Mouse (Mus musculus) ES-Bruce4 (cell line): Measurements from ENCODE around the gene Gm10100. TPM values are rescaled to one million over a fixed set of nuclear protein-coding genes. Genes with fewer than 3 reads are reported as not detected.
"Not testable (repeated sequence)": the region's sequence is repeated elsewhere in the genome, so short reads cannot be mapped to it uniquely, and the experiment has no call there.

Experiments used
- H3K27ac ChIP-seq: 2 replicates; pipeline ENCODE4 v1.5.1; 2012; ENCODE audit warnings: low read length, inconsistent platforms; ENCODE audit not compliant: insufficient read depth
- H3K27me3 ChIP-seq: 2 replicates; pipeline ENCODE4 v1.6.1; 2012; ENCODE audit warnings: mild to moderate bottlenecking, low read length, inconsistent platforms; ENCODE audit not compliant: control insufficient read depth, poor library complexity, insufficient read depth, severe bottlenecking
- H3K36me3 ChIP-seq: 2 replicates; pipeline ENCODE4 v1.6.1; 2012; ENCODE audit warnings: inconsistent platforms, mild to moderate bottlenecking, low read length, moderate library complexity; ENCODE audit not compliant: control insufficient read depth, poor library complexity, insufficient read depth, severe bottlenecking
- H3K4me1 ChIP-seq: one replicate; pipeline ENCODE4 v1.8.1; 2011; ENCODE audit warnings: low read length; ENCODE audit not compliant: control insufficient read depth, insufficient read depth
- H3K4me3 ChIP-seq: 2 replicates; pipeline ENCODE4 v1.5.1; 2011; ENCODE audit warnings: low read depth, mild to moderate bottlenecking, low read length
- H3K9ac ChIP-seq: 2 replicates; pipeline ENCODE4 v1.6.1; 2012; ENCODE audit warnings: low read depth, mild to moderate bottlenecking, inconsistent platforms; ENCODE audit not compliant: poor library complexity, severe bottlenecking
- H3K9me3 ChIP-seq: replicated peaks from 2 replicates; pipeline ENCODE4 v1.6.1; 2012; ENCODE audit warnings: mild to moderate bottlenecking, low read length, inconsistent platforms; ENCODE audit not compliant: control insufficient read depth, poor library complexity, insufficient read depth, severe bottlenecking
- CTCF ChIP-seq: IDR thresholded peaks from one replicate; pipeline ENCODE4 v1.8.1; 2011; ENCODE audit warnings: low read depth, low read length
- EP300 ChIP-seq: IDR thresholded peaks from 2 replicates; pipeline ENCODE4 v1.6.1; 2011; ENCODE audit warnings: low read depth, low read length; ENCODE audit not compliant: insufficient read depth
- POLR2A ChIP-seq: IDR thresholded peaks from one replicate; pipeline ENCODE4 v1.8.1; 2011; ENCODE audit warnings: low read length; ENCODE audit not compliant: insufficient read depth
- polyA plus RNA-seq: library from polyadenylated mRNA; stranded (reverse); fragments of >200 nt; gene quantifications from 2 replicates; pipeline ENCODE4 v1.2.4, GENCODE M21; 2011; ENCODE audit warnings: low read depth; ENCODE audit not compliant: missing spikeins, insufficient read depth, insufficient read length

The Gm10100 gene
- polyA plus RNA-seq, 1 experiment, result not detected

GRCm38 (mm10) chr10:77752312-77752711, 26.0 kb downstream of the Gm10100 start:
- peak; percentile 39 for TF ChIP-seq CTCF

DNA sequence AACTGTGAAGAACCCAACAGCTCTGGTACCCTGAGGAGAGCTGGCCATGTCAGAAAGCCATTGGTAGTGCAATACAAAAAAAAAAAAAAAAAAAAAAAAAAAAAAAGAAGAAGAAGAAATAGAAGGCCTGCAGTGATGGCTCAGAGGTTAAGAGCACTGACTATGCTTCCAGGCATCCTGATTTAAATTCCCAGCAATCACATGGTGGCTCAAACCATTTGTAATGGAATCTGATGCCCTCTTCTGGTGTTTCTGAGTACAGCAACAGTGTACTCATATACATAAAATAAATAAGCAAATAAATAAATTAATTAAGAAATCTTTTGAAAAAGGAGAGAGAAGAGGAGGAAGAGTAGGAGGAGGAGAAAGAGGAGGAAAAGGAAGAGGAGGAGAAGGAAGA, 27.2 kb downstream of the Gm10100 start:
- Histone ChIP-seq H3K4me1 (no peaks in the 10 kb centered on the region), H3K9me3 (no peaks in the 10 kb centered on the region), H3K36me3 (no peaks in the 10 kb centered on the region), H3K27me3 (no peaks in the 10 kb centered on the region), H3K27ac (no peak overlapping the region), H3K9ac (no peak overlapping the region), H3K4me3 (no peak overlapping the region)
- TF ChIP-seq EP300, result no peak
- TF ChIP-seq CTCF, result no peak
- TF ChIP-seq POLR2A, result no peak

More at GRCm38 (mm10) chr10:77752312-77752711, 26.0 kb downstream of the Gm10100 start:
- H3K4me1 ChIP-seq, H3K27ac ChIP-seq, H3K36me3 ChIP-seq, H3K4me3 ChIP-seq, H3K9ac ChIP-seq, H3K27me3 ChIP-seq, H3K9me3 ChIP-seq: not testable (repeated sequence)

GRCm38 (mm10) chr10:77759582-77759981, 33.3 kb downstream of the Gm10100 start, which contains the start of gene Gm3233:
Gm3233 (minus strand) TSS chr10:77759682.
- H3K27ac ChIP-seq, H3K4me1 ChIP-seq, H3K36me3 ChIP-seq, H3K4me3 ChIP-seq, H3K27me3 ChIP-seq, H3K9ac ChIP-seq, H3K9me3 ChIP-seq: not testable (repeated sequence)

- no peak overlapping the region for H3K4me3 ChIP-seq
- H3K27ac ChIP-seq, result no peak overlapping the region
- no peaks in the 10 kb centered on the region for H3K36me3 ChIP-seq
- TF ChIP-seq CTCF (no peak), POLR2A (no peak), EP300 (no peak)
- H3K9me3 ChIP-seq, result no peaks in the 10 kb centered on the region
- H3K27me3 ChIP-seq, result no peaks in the 10 kb centered on the region
- no peaks in the 10 kb centered on the region for H3K4me1 ChIP-seq
- no peak overlapping the region for H3K9ac ChIP-seq
These were observed 43.4 kb downstream of the Gm10100 start for GRCm38 (mm10) chr10:77769727-77770126.

DNA sequence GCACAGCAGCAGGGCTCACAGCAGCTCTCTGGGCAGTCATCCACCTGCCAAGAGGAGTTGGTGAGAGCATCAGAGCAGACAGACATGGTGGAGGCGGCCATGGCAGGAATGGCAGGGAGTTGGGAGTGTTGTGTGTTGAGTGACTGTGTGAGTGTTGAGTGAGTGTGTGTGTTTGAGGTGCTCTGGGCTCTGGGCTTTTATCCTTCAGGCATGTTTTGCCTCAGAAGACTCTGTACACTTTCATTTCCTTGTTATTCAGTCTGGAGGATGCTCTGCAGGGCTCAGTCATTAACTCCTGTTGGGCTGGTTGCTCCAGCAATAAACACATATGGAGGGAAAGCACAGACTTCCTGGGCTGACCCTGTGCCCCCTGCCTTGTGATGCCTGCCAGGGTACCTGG, 44.9 kb downstream of the Gm10100 start, which contains the start of gene Gm3238:
TSS of gene Gm3238 (minus strand) at position 101 of the 400 bp plus-strand sequence.
- H3K9ac ChIP-seq, H3K4me3 ChIP-seq, H3K9me3 ChIP-seq, H3K36me3 ChIP-seq, H3K27ac ChIP-seq, H3K4me1 ChIP-seq, H3K27me3 ChIP-seq: not testable (repeated sequence)

GRCm38 (mm10) chr10:77772142-77772541, 45.9 kb downstream of the Gm10100 start:
- not testable (repeated sequence) for H3K4me1 ChIP-seq, H3K36me3 ChIP-seq, H3K27ac ChIP-seq, H3K4me3 ChIP-seq, H3K27me3 ChIP-seq, H3K9ac ChIP-seq, H3K9me3 ChIP-seq

Other genes with a start within 250 kb of the Gm10100 start
- gene Fam207a, start 210.7 kb upstream of the Gm10100 start, polyA plus RNA-seq, result 23.2 and 24.3 TPM in 2 replicates
- gene Itgb2, start 196.2 kb upstream of the Gm10100 start, polyA plus RNA-seq, result 0.61 and 0.82 TPM in 2 replicates
- 83.2 and 89.6 TPM in 2 replicates for gene Pttg1ip, start 144.8 kb upstream of the Gm10100 start, polyA plus RNA-seq
- 218 and 242 TPM in 2 replicates for gene Sumo3, start 120.4 kb upstream of the Gm10100 start, polyA plus RNA-seq
- 50.7 and 57.6 TPM in 2 replicates for gene Gm49325, start 120.3 kb upstream of the Gm10100 start, polyA plus RNA-seq
- gene Ube2g2, start 104.2 kb upstream of the Gm10100 start, polyA plus RNA-seq, result 40.2 and 43.2 TPM in 2 replicates
- gene Tspear, start 39.9 kb upstream of the Gm10100 start, polyA plus RNA-seq, result 0.91 and 1.2 TPM in 2 replicates
- gene Gm19402, start 35.7 kb upstream of the Gm10100 start, polyA plus RNA-seq, result not detected in 2 replicates
- gene Gm9508, start 29.3 kb upstream of the Gm10100 start, polyA plus RNA-seq, result not detected in 2 replicates
- gene Gm10272, start 19.9 kb upstream of the Gm10100 start, polyA plus RNA-seq, result not detected in 2 replicates
- not detected in 2 replicates for gene Gm10024, start 15.0 kb upstream of the Gm10100 start, polyA plus RNA-seq
- not detected in 2 replicates for gene Gm10142, start 10.7 kb upstream of the Gm10100 start, polyA plus RNA-seq
- not detected in 2 replicates for gene Krtap12-1, start 5.9 kb upstream of the Gm10100 start, polyA plus RNA-seq
- gene Gm18596, start 16.2 kb downstream of the Gm10100 start, polyA plus RNA-seq, result not detected in 2 replicates
- not detected in 2 replicates for gene Gm9736, start 24.9 kb downstream of the Gm10100 start, polyA plus RNA-seq
- not detected in 2 replicates for gene Gm3233, start 33.2 kb downstream of the Gm10100 start, polyA plus RNA-seq
- not detected in 2 replicates for gene Gm3238, start 44.8 kb downstream of the Gm10100 start, polyA plus RNA-seq
- gene Gm7138, start 50.5 kb downstream of the Gm10100 start, polyA plus RNA-seq, result not detected in 2 replicates
- not detected in 2 replicates for gene Gm3250, start 56.1 kb downstream of the Gm10100 start, polyA plus RNA-seq
- not detected in 2 replicates for gene Gm7137, start 61.7 kb downstream of the Gm10100 start, polyA plus RNA-seq
- gene Gm9639, start 68.6 kb downstream of the Gm10100 start, polyA plus RNA-seq, result not detected in 2 replicates
- gene Gm19668, start 72.6 kb downstream of the Gm10100 start, polyA plus RNA-seq, result not detected in 2 replicates
- not detected in 2 replicates for gene Gm9507, start 85.4 kb downstream of the Gm10100 start, polyA plus RNA-seq
- not detected in 2 replicates for gene Gm2696, start 88.2 kb downstream of the Gm10100 start, polyA plus RNA-seq
- not detected in 2 replicates for gene Krtap10-4, start 100.6 kb downstream of the Gm10100 start, polyA plus RNA-seq
- gene Krtap10-10, start 109.5 kb downstream of the Gm10100 start, polyA plus RNA-seq, result not detected in 2 replicates
- not detected in 2 replicates for gene Gm36176, start 120.3 kb downstream of the Gm10100 start, polyA plus RNA-seq
- not detected in 2 replicates for gene Gm10318, start 126.4 kb downstream of the Gm10100 start, polyA plus RNA-seq
- not detected in 2 replicates for gene Gm3285, start 135.5 kb downstream of the Gm10100 start, polyA plus RNA-seq
- 5.6 and 6.3 TPM in 2 replicates for gene Lrrc3, start 176.1 kb downstream of the Gm10100 start, polyA plus RNA-seq
- gene Trpm2, start 244.1 kb downstream of the Gm10100 start, polyA plus RNA-seq, result 0.07 TPM in 1 of 2 replicates, not detected in the other